Mouse (Mus musculus) cortical plate, adult 2 months (tissue): Measurements from ENCODE around the gene Prelp.

Experiments used
- CTCF ChIP-seq: fragments of 200-500 bp; IDR thresholded peaks from 2 replicates; pipeline ENCODE4 v1.5.1; 2011; ENCODE audit warnings: mild to moderate bottlenecking, control low read depth, low read length; ENCODE audit not compliant: insufficient read depth; ENCODE audit errors: extremely low read depth
- POLR2A ChIP-seq: fragments of 200-500 bp; IDR thresholded peaks from 2 replicates; pipeline ENCODE4 v1.6.1; 2011; ENCODE audit warnings: mild to moderate bottlenecking, low read length, control low read depth; ENCODE audit not compliant: insufficient read depth; ENCODE audit errors: extremely low read depth

- no peak for TF ChIP-seq POLR2A
- no peak for TF ChIP-seq CTCF
These were observed 8.8 kb upstream of the Prelp start for GRCm38 (mm10) chr1:133929980-133930379.
